Mouse (Mus musculus): ENCODE measurements around the gene Trim47.

- no peak for TF ChIP-seq TCF12 (IDR thresholded peaks at IDR 0.05; ENCODE audit: insufficient read depth, poor library complexity, severe bottlenecking)
- no peak for TF ChIP-seq POLR2A (IDR thresholded peaks at IDR 0.05; ENCODE audit: insufficient read length, low read depth)
- TF ChIP-seq MAX (IDR thresholded peaks at IDR 0.05; ENCODE audit: low read depth) = no peak
- no peak for TF ChIP-seq MYOD1 (IDR thresholded peaks at IDR 0.05; ENCODE audit: control insufficient read depth in 1 of 3, insufficient read length in 2 of 3, low read depth in 2 of 3)
- TF ChIP-seq POLR2AphosphoS2 (IDR thresholded peaks at IDR 0.05; ENCODE audit: insufficient read length, low read depth) = no peak
- TF ChIP-seq MYOG (IDR thresholded peaks at IDR 0.05; ENCODE audit: control insufficient read depth in 1 of 3, insufficient read depth in 1 of 3, insufficient read length in 2 of 3, low read depth in 2 of 3) = no peak
- TF ChIP-seq USF1 (IDR thresholded peaks at IDR 0.05; ENCODE audit: low read depth) = no peak
- TF ChIP-seq E2F4 (IDR thresholded peaks at IDR 0.05; ENCODE audit: insufficient read depth) = no peak
Observed at GRCm38 (mm10) chr11:116170003-116170800, 43.2 kb upstream of the Trim47 start.
